Mouse (Mus musculus): ENCODE results near the gene Nhsl2. TPM values are rescaled to one million over a fixed set of nuclear protein-coding genes. Genes with fewer than 3 reads are reported as not detected.

Nhsl2 gene
- polyA plus RNA-seq, 1 experiment from 2014 or later = 3.4 TPM

- TF ChIP-seq CTCF (IDR thresholded peaks at IDR 0.05) = no peak
- no peak for TF ChIP-seq EP300 (IDR thresholded peaks at IDR 0.05)
- no peak overlapping the region for H3K4me2 ChIP-seq (replicated peaks; ENCODE audit: low read depth, low read length)
- DNase-seq (ENCODE audit: low spot score) = no peak
- WGBS = 36% methylated on average over 2 of the region's 2 CpGs
- no peaks in the 10 kb centered on the region for H3K27me3 ChIP-seq (replicated peaks; ENCODE audit: insufficient read depth, low read length)
- no peaks in the 10 kb centered on the region for H3K36me3 ChIP-seq (ENCODE audit: insufficient read depth, low read length)
- H3K4me3 ChIP-seq (ENCODE audit: low read depth, low read length) = no peak overlapping the region
- ATAC-seq = no peak
- H3K4me1 ChIP-seq (ENCODE audit: insufficient read depth, low read depth, low read length) = no peaks in the 10 kb centered on the region
- H3K27ac ChIP-seq (ENCODE audit: low read length) = no peak overlapping the region
- H3K9me3 ChIP-seq (ENCODE audit: low read length) = no peaks in the 10 kb centered on the region
- no peak overlapping the region for H3K9ac ChIP-seq (replicated peaks; ENCODE audit: low read depth)
Observed at GRCm38 (mm10) chrX:101876136-101876535, 27.0 kb downstream of the Nhsl2 start.

- H3K27ac ChIP-seq (ENCODE audit: low read length) = no peak overlapping the region
- no peak overlapping the region for H3K4me2 ChIP-seq (replicated peaks; ENCODE audit: low read depth, low read length)
- H3K9ac ChIP-seq (replicated peaks; ENCODE audit: low read depth) = no peak overlapping the region
- DNase-seq (ENCODE audit: low spot score) = no peak
- H3K36me3 ChIP-seq (ENCODE audit: insufficient read depth, low read length) = no peaks in the 10 kb centered on the region
- no peaks in the 10 kb centered on the region for H3K27me3 ChIP-seq (replicated peaks; ENCODE audit: insufficient read depth, low read length)
- H3K4me3 ChIP-seq (ENCODE audit: low read depth, low read length) = no peak overlapping the region
- ATAC-seq = no peak
- no peaks in the 10 kb centered on the region for H3K9me3 ChIP-seq (ENCODE audit: low read length)
- TF ChIP-seq CTCF (IDR thresholded peaks at IDR 0.05) (no peak), EP300 (IDR thresholded peaks at IDR 0.05) (no peak)
- WGBS = 77% methylated on average over 4 of the region's 4 CpGs
- no peaks in the 10 kb centered on the region for H3K4me1 ChIP-seq (ENCODE audit: insufficient read depth, low read depth, low read length)
Observed at GRCm38 (mm10) chrX:101877840-101878239, 28.7 kb downstream of the Nhsl2 start.

- H3K36me3 ChIP-seq (ENCODE audit: insufficient read depth, low read length) = no peaks in the 10 kb centered on the region
- no peak for DNase-seq (ENCODE audit: low spot score)
- TF ChIP-seq EP300 (IDR thresholded peaks at IDR 0.05) (no peak), CTCF (IDR thresholded peaks at IDR 0.05) (no peak)
- H3K4me2 ChIP-seq (replicated peaks; ENCODE audit: low read depth, low read length) = no peak overlapping the region
- WGBS = 49% methylated on average over 4 of the region's 4 CpGs
- no peak overlapping the region for H3K4me3 ChIP-seq (ENCODE audit: low read depth, low read length)
- no peak; the same call in 1 of the 2 replicates for ATAC-seq
- H3K27ac ChIP-seq (ENCODE audit: low read length) = no peak overlapping the region
- no peaks in the 10 kb centered on the region for H3K9me3 ChIP-seq (ENCODE audit: low read length)
- no peaks in the 10 kb centered on the region for H3K4me1 ChIP-seq (ENCODE audit: insufficient read depth, low read depth, low read length)
- no peaks in the 10 kb centered on the region for H3K27me3 ChIP-seq (replicated peaks; ENCODE audit: insufficient read depth, low read length)
- no peak overlapping the region for H3K9ac ChIP-seq (replicated peaks; ENCODE audit: low read depth)
Observed at GRCm38 (mm10) chrX:101878546-101878945, 29.4 kb downstream of the Nhsl2 start.

GRCm38 (mm10) chrX:101882141-101882751, 33.1 kb downstream of the Nhsl2 start:
- Histone ChIP-seq H3K9ac (replicated peaks; ENCODE audit: low read depth) (no peak overlapping the region), H3K9me3 (ENCODE audit: low read length) (no peaks in the 10 kb centered on the region), H3K36me3 (ENCODE audit: insufficient read depth, low read length) (no peaks in the 10 kb centered on the region), H3K4me2 (replicated peaks; ENCODE audit: low read depth, low read length) (no peak overlapping the region), H3K4me3 (ENCODE audit: low read depth, low read length) (no peak overlapping the region), H3K27ac (ENCODE audit: low read length) (no peak overlapping the region), H3K4me1 (ENCODE audit: insufficient read depth, low read depth, low read length) (no peaks in the 10 kb centered on the region), H3K27me3 (replicated peaks; ENCODE audit: insufficient read depth, low read length) (no peaks in the 10 kb centered on the region)
- peak; percentile 30; the same call in 1 of the 2 replicates for ATAC-seq
- peak; percentile 18 for DNase-seq (ENCODE audit: low spot score)
- WGBS = 33% methylated on average over 3 of the region's 3 CpGs
- TF ChIP-seq CTCF (IDR thresholded peaks at IDR 0.05) (no peak), EP300 (IDR thresholded peaks at IDR 0.05) (no peak)

GRCm38 (mm10) chrX:101889384-101889783, 40.2 kb downstream of the Nhsl2 start:
- Histone ChIP-seq H3K36me3 (ENCODE audit: insufficient read depth, low read length) (no peaks in the 10 kb centered on the region), H3K27ac (ENCODE audit: low read length) (no peak overlapping the region), H3K9ac (replicated peaks; ENCODE audit: low read depth) (no peak overlapping the region), H3K4me2 (replicated peaks; ENCODE audit: low read depth, low read length) (no peak overlapping the region), H3K4me1 (ENCODE audit: insufficient read depth, low read depth, low read length) (no peaks in the 10 kb centered on the region), H3K4me3 (ENCODE audit: low read depth, low read length) (no peak overlapping the region), H3K27me3 (replicated peaks; ENCODE audit: insufficient read depth, low read length) (no peaks in the 10 kb centered on the region), H3K9me3 (ENCODE audit: low read length) (no peaks in the 10 kb centered on the region)
- 49% methylated on average over 2 of the region's 4 CpGs for WGBS
- TF ChIP-seq CTCF (IDR thresholded peaks at IDR 0.05) = no peak
- TF ChIP-seq EP300 (IDR thresholded peaks at IDR 0.05) = no peak
- peak; percentile 53 for ATAC-seq
- peak; percentile 13 for DNase-seq (ENCODE audit: low spot score)

- no peak overlapping the region for H3K27ac ChIP-seq (ENCODE audit: low read length)
- WGBS = 64% methylated on average over 4 of the region's 4 CpGs
- no peak overlapping the region for H3K9ac ChIP-seq (replicated peaks; ENCODE audit: low read depth)
- H3K9me3 ChIP-seq (ENCODE audit: low read length) = no peaks in the 10 kb centered on the region
- H3K36me3 ChIP-seq (ENCODE audit: insufficient read depth, low read length) = no peaks in the 10 kb centered on the region
- H3K4me2 ChIP-seq (replicated peaks; ENCODE audit: low read depth, low read length) = no peak overlapping the region
- ATAC-seq = peak; percentile 35
- no peak for DNase-seq (ENCODE audit: low spot score)
- no peaks in the 10 kb centered on the region for H3K27me3 ChIP-seq (replicated peaks; ENCODE audit: insufficient read depth, low read length)
- no peaks in the 10 kb centered on the region for H3K4me1 ChIP-seq (ENCODE audit: insufficient read depth, low read depth, low read length)
- no peak overlapping the region for H3K4me3 ChIP-seq (ENCODE audit: low read depth, low read length)
- TF ChIP-seq CTCF (IDR thresholded peaks at IDR 0.05) (no peak), EP300 (IDR thresholded peaks at IDR 0.05) (no peak)
Observed at GRCm38 (mm10) chrX:101889813-101890469, 40.8 kb downstream of the Nhsl2 start.

All from lung, postnatal 0 days (tissue).